Mouse (Mus musculus) heart, embryonic 14.5 days (tissue): ENCODE data around the gene Syvn1. TPM values are rescaled to one million over a fixed set of nuclear protein-coding genes. Genes with fewer than 3 reads are reported as not detected.

Source experiments
- ATAC-seq: fragments of 200-750 bp; cut with Nextera tagmentation; 2 replicates; pipeline ENCODE4 v1.8.0; 2017; ENCODE audit warnings: low read depth, moderate TSS enrichment; ENCODE audit not compliant: insufficient number of reproducible peaks, insufficient read depth, low FRiP score
- H3K27ac ChIP-seq, 2 experiments: fragments of 200-500 bp in 1 of 2; fragments of 300-500 bp in 1 of 2; sonication (generic) in 1 of 2; replicated peaks in 1 of 2; 2 replicates each; pipeline ENCODE4 v1.5.1; 2012 to 2014; ENCODE audit warnings: low read depth in 2 of 2, low read length in 2 of 2, control low read depth in 1 of 2, mild to moderate bottlenecking in 1 of 2, mixed read lengths in 1 of 2; ENCODE audit not compliant: control insufficient read depth in 1 of 2, insufficient read depth in 1 of 2
- H3K27me3 ChIP-seq: fragments of 300-500 bp; sonication (generic); 2 replicates; pipeline ENCODE4 v1.6.1; 2014; ENCODE audit warnings: mild to moderate bottlenecking, low read length, control low read depth; ENCODE audit not compliant: control insufficient read depth, insufficient read depth
- H3K36me3 ChIP-seq: fragments of 300-500 bp; sonication (generic); 2 replicates; pipeline ENCODE4 v1.6.1; 2014; ENCODE audit warnings: mild to moderate bottlenecking, control low read depth, low read length, mixed read lengths; ENCODE audit not compliant: control insufficient read depth, insufficient read depth
- H3K4me1 ChIP-seq, 2 experiments: fragments of 200-500 bp in 1 of 2; fragments of 300-500 bp in 1 of 2; sonication (generic) in 1 of 2; 2 replicates each; pipeline ENCODE4 v1.6.1; 2012 to 2014; ENCODE audit warnings: low read length in 2 of 2, control low read depth in 1 of 2, mixed read lengths in 1 of 2; ENCODE audit not compliant: control insufficient read depth in 2 of 2, insufficient read depth in 2 of 2
- H3K4me2 ChIP-seq: fragments of 300-500 bp; sonication (generic); 2 replicates; pipeline ENCODE4 v1.6.1; 2014; ENCODE audit warnings: mild to moderate bottlenecking, low read length
- H3K4me3 ChIP-seq, 2 experiments: fragments of 200-500 bp in 1 of 2; fragments of 300-500 bp in 1 of 2; sonication (generic) in 1 of 2; 2 replicates each; pipeline ENCODE4 v1.5.1; 2012 to 2014; ENCODE audit warnings: low read length in 2 of 2, mild to moderate bottlenecking in 2 of 2, control low read depth in 1 of 2, low read depth in 1 of 2, moderate library complexity in 1 of 2; ENCODE audit not compliant: control insufficient read depth in 1 of 2, insufficient read depth in 1 of 2
- H3K9ac ChIP-seq: fragments of 300-500 bp; sonication (generic); 2 replicates; pipeline ENCODE4 v1.6.1; 2014; ENCODE audit warnings: mild to moderate bottlenecking, low read length
- H3K9me3 ChIP-seq: fragments of 300-500 bp; sonication (generic); 2 replicates; pipeline ENCODE4 v1.6.1; 2016; ENCODE audit warnings: low read length, control low read depth; ENCODE audit not compliant: control insufficient read depth
- WGBS: fragments of 180-500 bp; shearing (Covaris S2); extraction: QIAGEN DNeasy Blood & Tissue Kit; methylation state at CpG from one replicate; pipeline ENCODE4 v1.1.7; 2014; 5-methylcytosine and 5-hydroxymethylcytosine counted together
- polyA plus RNA-seq: library from polyadenylated mRNA; unstranded; fragments of >200 nt; fragmentation: Nextera tagmentation; extraction: Ambion mirVana; gene quantifications from 2 replicates; pipeline ENCODE4 v1.2.1, GENCODE M21; 2014

Syvn1 gene
- polyA plus RNA-seq, 1 experiment from 2014 or later: 14.8 TPM

DNA sequence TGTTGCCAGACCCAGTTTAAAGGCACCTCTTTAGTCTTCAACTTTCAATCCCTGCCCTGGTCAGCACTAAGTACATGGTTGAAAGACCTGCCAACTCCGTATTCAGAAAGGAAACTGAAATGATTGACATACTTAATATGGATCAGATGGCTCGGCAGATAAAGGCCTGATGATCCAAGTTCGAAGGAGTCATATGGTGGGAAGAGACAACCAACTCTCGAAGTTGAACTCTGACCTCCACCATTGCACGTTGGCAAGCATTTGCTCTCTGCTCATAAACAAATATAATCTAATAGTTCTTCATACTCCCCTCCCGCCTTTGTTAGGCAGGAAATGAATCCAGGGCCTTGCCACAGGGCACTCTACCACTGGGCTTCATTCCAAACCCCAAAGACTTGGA lies 17.4 kb upstream of the Syvn1 start:
- Histone ChIP-seq H3K4me3 (no peak overlapping the region), H3K27ac (no peak overlapping the region), H3K4me2 (no peak overlapping the region), H3K9ac (no peak overlapping the region), H3K4me1 (no peaks in the 10 kb centered on the region), H3K36me3 (no peaks in the 10 kb centered on the region), H3K9me3 (no peaks in the 10 kb centered on the region), H3K27me3 (no peaks in the 10 kb centered on the region)
- no peak for ATAC-seq
- 76% methylated on average over 6 of the region's 6 CpGs for WGBS

DNA sequence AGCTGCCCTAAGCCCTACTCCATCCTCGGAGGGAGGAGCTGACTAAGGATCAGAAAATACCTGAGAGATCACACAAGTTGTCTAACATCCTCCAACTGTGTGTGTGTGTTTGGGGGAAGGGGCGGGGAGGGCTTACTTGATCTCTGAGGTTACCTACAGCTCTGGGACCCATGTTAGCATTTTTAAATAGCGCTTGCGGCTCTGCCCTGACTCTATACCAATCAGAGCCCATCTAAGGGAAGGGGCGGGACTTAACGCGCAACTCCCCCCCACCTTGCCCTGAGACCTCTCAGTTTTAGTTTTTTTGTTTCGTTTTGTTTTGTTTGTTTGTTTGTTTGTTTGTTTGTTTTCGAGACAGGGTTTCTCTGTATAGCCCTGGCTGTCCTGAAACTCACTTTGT lies 16.9 kb upstream of the Syvn1 start:
- H3K4me3 ChIP-seq: no peak overlapping the region
- no peaks in the 10 kb centered on the region for H3K4me1 ChIP-seq
- no peaks in the 10 kb centered on the region for H3K27me3 ChIP-seq
- H3K36me3 ChIP-seq: no peaks in the 10 kb centered on the region
- no peak overlapping the region for H3K27ac ChIP-seq
- H3K9me3 ChIP-seq: no peaks in the 10 kb centered on the region
- 71% methylated on average over 9 of the region's 9 CpGs for WGBS
- H3K9ac ChIP-seq: no peak overlapping the region
- no peak overlapping the region for H3K4me2 ChIP-seq
- no peak for ATAC-seq

- Histone ChIP-seq H3K4me3 (no peak overlapping the region), H3K9me3 (no peaks in the 10 kb centered on the region), H3K36me3 (no peaks in the 10 kb centered on the region), H3K4me2 (no peak overlapping the region), H3K27ac (no peak overlapping the region), H3K9ac (no peak overlapping the region), H3K27me3 (no peaks in the 10 kb centered on the region), H3K4me1 (no peaks in the 10 kb centered on the region)
- 69% methylated on average over 14 of the region's 14 CpGs for WGBS
- ATAC-seq: no peak
Observed at GRCm38 (mm10) chr19:6030520-6031280, 15.7 kb upstream of the Syvn1 start.

DNA sequence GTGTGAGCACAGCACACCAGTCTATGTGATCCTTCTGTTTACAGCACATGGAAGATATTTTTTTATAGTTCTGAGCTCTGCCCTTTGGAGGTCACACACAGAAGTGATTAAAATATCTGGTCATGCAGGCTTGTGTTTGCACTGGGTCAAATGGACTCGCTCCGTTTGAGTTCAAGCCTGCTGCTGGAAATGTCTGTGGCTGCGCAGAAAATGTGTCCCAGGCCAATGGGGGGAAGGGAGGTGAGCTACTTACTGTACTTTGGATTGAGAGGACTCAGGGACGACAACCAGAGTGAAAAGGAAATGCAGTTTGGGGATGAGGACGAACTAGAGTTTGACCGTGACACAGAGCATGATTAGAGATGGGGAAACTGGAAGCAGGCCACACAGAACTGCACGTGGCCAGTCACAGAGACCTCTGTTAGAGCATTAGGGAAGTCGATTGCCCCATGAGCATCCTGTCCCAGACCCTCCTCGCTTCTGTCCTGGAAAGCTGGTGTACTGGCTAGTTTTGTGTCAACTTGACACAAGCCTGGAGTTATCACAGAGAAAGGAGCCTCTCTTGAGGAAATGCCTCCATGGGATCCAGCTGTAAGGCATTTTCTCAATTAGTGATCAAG lies 10.3 kb upstream of the Syvn1 start:
- H3K9ac ChIP-seq: no peak overlapping the region
- 60% methylated on average over 9 of the region's 9 CpGs for WGBS
- no peaks in the 10 kb centered on the region for H3K27me3 ChIP-seq
- H3K4me2 ChIP-seq: no peak overlapping the region
- no peak overlapping the region for H3K27ac ChIP-seq
- no peak overlapping the region for H3K4me3 ChIP-seq
- H3K9me3 ChIP-seq: no peaks in the 10 kb centered on the region
- H3K36me3 ChIP-seq: no peaks in the 10 kb centered on the region
- ATAC-seq: no peak
- no peaks in the 10 kb centered on the region for H3K4me1 ChIP-seq

GRCm38 (mm10) chr19:6037695-6038094 lies 8.7 kb upstream of the Syvn1 start:
- Histone ChIP-seq H3K36me3 (no peaks in the 10 kb centered on the region), H3K9me3 (no peaks in the 10 kb centered on the region), H3K9ac (no peak overlapping the region), H3K27ac (no peak overlapping the region), H3K4me3 (no peak overlapping the region), H3K4me1 (no peaks in the 10 kb centered on the region), H3K4me2 (no peak overlapping the region), H3K27me3 (no peaks in the 10 kb centered on the region)
- no peak for ATAC-seq

- Histone ChIP-seq H3K4me1 (no peaks in the 10 kb centered on the region), H3K27ac (no peak overlapping the region), H3K4me2 (no peak overlapping the region), H3K4me3 (no peak overlapping the region), H3K9me3 (no peaks in the 10 kb centered on the region), H3K9ac (no peak overlapping the region), H3K36me3 (no peaks in the 10 kb centered on the region), H3K27me3 (no peaks in the 10 kb centered on the region)
- no peak for ATAC-seq
- 71% methylated on average over 7 of the region's 7 CpGs for WGBS
Observed at GRCm38 (mm10) chr19:6038326-6038725, 8.1 kb upstream of the Syvn1 start.

DNA sequence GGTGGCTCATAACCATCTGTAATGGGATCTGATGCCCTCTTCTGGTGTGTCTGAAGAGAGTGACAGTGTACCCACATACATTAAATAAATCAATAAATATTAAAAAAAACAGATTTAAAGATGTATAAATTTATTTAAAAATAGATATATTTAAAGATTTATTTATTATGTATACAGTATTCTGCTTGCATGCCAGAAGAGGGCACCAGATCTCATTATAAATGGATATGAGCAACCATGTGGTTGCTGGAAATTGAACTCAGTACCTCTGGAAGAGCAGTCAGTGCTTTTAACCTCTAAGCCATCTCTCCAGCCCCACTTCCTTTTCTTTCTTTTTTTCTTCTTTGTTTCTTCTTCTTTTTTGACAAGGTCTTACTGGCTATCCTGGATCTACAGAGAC lies 6.4 kb upstream of the Syvn1 start:
- Histone ChIP-seq H3K4me2 (no peak overlapping the region), H3K9ac (no peak overlapping the region), H3K27ac (no peak overlapping the region), H3K36me3 (no peaks in the 10 kb centered on the region), H3K4me1 (peaks cover under 1% of the 10 kb centered on the region in 2 experiments; a peak in 1 of 4 replicates), H3K9me3 (no peaks in the 10 kb centered on the region), H3K27me3 (no peaks in the 10 kb centered on the region), H3K4me3 (no peak overlapping the region)
- no peak for ATAC-seq

GRCm38 (mm10) chr19:6042293-6042692 lies 4.1 kb upstream of the Syvn1 start:
- no peak overlapping the region for H3K27ac ChIP-seq
- H3K4me3 ChIP-seq: no peak overlapping the region
- no peaks in the 10 kb centered on the region for H3K36me3 ChIP-seq
- no peak overlapping the region for H3K4me2 ChIP-seq
- H3K27me3 ChIP-seq: no peaks in the 10 kb centered on the region
- no peak overlapping the region for H3K9ac ChIP-seq
- peaks cover 2 to 9% of the 10 kb centered on the region in 2 experiments; a peak in 3 of 4 replicates for H3K4me1 ChIP-seq
- ATAC-seq: no peak
- WGBS: 76% methylated on average over 9 of the region's 9 CpGs
- H3K9me3 ChIP-seq: no peaks in the 10 kb centered on the region
